Mouse (Mus musculus) lung, adult 10 weeks (tissue): Measurements from ENCODE around the gene Bglap3. TPM values are rescaled to one million over a fixed set of nuclear protein-coding genes. Genes with fewer than 3 reads are reported as not detected.

ENCODE experiments used
- polyA plus RNA-seq: library from polyadenylated mRNA; stranded (reverse); fragments of 350-450 nt; fragmentation: Illumina TruSeq; extraction: RNeasy Lipid Tissue Mini Kit (QIAGEN cat#74804); gene quantifications from one replicate; pipeline ENCODE4 v1.2.3, GENCODE M21; 2014; ENCODE audit warnings: low read depth, low replicate concordance; ENCODE audit not compliant: insufficient read depth

Gene Bglap3
- not detected for polyA plus RNA-seq

GRCm38 (mm10) chr3:88372643-88373042 is at the start of gene Bglap3:
Gene Bglap3 (minus strand): TSS chr3:88372743.

DNA sequence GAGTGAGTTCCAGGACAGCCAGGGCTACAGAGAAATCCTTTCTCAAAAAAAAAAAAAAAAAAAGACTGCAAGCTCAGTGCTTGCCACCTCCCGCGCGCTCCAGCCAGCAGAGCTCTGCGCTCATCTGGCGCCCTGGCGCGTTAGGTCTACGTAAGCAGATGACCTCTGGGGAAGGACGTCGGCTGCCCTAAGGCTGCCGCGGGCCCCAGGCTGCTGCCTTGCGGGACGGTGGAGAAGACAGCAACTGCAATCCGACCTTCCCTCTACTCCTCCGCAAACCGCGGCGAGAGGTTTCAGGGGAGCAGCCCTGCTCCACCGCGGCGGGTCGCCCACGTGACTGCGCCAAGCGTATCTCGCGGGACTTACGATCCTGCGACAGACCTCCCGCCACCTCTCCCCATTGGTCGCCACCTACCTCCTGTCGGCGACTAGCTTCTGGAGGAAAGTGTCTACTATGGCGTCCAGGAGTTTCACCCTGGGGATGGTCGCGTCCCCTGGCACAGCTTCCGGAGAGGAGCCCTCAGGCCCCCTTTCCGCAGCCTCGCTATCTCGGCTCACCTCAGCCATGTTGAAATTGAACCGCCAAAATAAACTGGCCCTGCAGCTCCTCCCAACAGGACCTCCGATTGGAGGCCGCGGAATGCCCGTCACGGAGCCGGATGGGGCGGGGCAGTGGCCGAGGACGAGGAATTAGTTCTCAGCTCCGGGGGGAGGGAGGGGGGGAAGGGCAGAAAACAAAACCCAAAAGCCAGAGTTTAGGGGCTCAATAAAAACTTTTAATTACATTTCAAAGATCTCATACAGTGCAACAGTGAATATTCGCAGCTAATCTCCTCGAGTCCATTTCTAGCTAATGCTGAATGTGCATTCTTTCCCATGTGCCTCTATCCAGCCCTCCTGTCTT is 37.5 kb upstream of the Bglap3 start, which contains the start of gene Pmf1:
Gene Pmf1, minus strand, starts transcription at position 591 of the 904 bp plus-strand sequence.

DNA sequence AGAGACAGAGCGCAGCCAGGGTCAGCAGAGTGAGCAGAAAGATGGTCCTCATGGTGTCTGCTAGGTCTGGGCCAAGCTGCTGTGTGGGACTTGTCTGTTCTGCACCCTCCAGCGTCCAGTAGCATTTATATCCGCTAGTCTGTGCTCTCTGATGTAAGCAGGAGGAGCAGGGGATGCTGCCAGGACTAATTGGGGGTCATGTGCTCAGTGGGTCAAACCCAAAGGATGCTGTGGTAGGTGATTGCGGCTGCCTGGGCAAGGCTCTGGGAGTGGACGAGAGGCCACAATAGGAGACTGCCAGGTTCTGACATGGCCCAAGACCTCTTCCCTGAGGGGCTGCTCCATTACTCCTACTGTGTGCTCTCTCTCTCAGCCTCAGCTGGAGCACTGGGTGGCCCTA is 11.8 kb upstream of the Bglap3 start, which contains the start of gene Bglap:
Gene Bglap, minus strand, starts transcription at position 101 of the 400 bp plus-strand sequence.

GRCm38 (mm10) chr3:88378599-88378998 is 6.1 kb upstream of the Bglap3 start, which contains the start of gene Bglap2:
Gene Bglap2 (minus strand): TSS chr3:88378699.

GRCm38 (mm10) chr3:88364337-88364736 is 8.2 kb downstream of the Bglap3 start, which contains the start of gene Paqr6:
Gene Paqr6 (plus strand): TSS chr3:88364584.

DNA sequence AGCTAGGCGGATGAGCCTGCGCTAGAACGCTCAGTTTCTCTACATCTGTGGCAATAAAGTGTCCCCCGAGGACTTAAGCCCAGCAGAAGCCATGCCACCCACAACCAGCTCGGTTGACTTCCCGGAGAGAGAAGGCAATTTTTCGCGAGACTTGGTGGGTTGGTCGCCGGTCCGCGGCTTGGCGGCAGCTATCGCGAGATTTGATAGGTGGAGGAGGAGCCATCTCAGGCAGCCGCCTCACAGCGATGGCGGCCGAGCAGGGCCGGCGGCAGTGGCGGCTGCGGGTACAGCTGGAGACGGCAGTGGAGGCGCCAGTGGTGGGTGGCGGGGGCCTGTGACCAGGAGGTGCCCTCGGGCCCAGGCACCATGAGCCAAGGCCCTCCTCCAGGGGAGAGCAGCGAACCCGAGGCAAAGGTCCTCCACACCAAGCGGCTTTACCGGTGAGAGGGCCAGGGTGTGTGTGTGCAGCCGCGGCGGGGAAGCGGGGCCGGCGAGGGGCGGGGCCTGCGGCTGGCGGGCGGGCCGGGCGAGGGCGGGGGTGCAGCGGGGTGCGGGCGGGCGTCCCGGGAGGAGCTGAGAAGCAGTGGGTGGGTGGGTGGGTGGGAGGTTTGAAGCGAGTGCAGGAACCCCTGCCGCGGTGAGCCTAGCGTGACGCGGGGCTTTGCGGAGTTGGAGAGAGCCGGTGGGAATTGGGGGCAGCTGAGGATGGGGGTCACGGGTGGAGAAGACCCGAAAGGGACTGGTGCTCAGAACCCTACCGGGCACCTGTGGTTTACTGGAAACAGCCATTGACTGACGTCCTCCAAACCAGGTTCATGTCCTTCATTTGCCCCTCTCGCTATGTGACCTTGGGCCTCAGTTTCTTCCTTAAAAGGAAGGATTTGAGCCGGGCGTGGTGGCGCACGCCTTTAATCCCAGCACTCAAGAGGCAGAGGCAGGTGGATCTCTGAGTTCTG is 36.2 kb downstream of the Bglap3 start, which contains the start of the genes Tmem79 and Smg5:
Gene Tmem79, minus strand, starts transcription at position 91 of the 956 bp plus-strand sequence.
Gene Smg5, plus strand, starts transcription at position 203 of the 956 bp plus-strand sequence.

DNA sequence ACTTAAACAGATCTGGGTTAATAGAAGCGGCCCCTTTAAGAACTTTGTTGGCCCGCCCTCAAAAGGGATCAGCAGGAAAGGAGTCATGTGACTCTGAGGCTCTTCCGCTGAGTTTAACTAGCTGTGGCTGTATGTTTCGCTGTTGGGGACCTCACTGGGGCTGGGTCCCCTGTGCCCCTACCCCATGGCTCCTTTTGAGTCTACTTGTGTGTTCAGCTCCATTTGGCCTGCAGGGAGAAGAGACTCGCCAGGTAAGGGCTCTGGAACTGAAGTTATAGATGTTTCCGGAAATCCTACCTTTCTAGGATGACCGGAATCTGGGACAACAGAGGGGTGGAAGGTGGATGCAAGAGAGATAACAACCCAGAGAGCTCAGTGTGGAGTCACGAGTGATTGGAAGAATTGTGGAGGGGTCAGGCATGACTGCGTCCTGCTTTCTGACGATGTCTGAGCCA is 47.6 kb downstream of the Bglap3 start, which contains the start of gene Glmp:
Gene Glmp, plus strand, starts transcription at position 73 of the 455 bp plus-strand sequence.

Other genes starting within 250 kb of the Bglap3 start
- gene Mef2d, start 230.4 kb downstream of the Bglap3 start, polyA plus RNA-seq = 18.9 TPM
- 4.9 TPM for gene Rhbg, start 118.0 kb downstream of the Bglap3 start, polyA plus RNA-seq
- 0.94 TPM for gene Gm38392, start 85.5 kb downstream of the Bglap3 start, polyA plus RNA-seq
- 4.4 TPM for gene Tsacc, start 75.7 kb downstream of the Bglap3 start, polyA plus RNA-seq
- gene Cct3, start 75.6 kb downstream of the Bglap3 start, polyA plus RNA-seq = 129 TPM
- 149 TPM for gene Glmp, start 47.7 kb downstream of the Bglap3 start, polyA plus RNA-seq
- gene Tmem79, start 36.6 kb downstream of the Bglap3 start, polyA plus RNA-seq = 4.2 TPM
- 18.7 TPM for gene Smg5, start 36.5 kb downstream of the Bglap3 start, polyA plus RNA-seq
- gene Paqr6, start 8.2 kb downstream of the Bglap3 start, polyA plus RNA-seq = 9.4 TPM
- not detected for gene Bglap2, start 6.0 kb upstream of the Bglap3 start, polyA plus RNA-seq
- not detected for gene Bglap, start 11.7 kb upstream of the Bglap3 start, polyA plus RNA-seq
- gene Pmf1, start 37.6 kb upstream of the Bglap3 start, polyA plus RNA-seq = 13.1 TPM
- 8.3 TPM for gene Slc25a44, start 52.4 kb upstream of the Bglap3 start, polyA plus RNA-seq
- gene Sema4a, start 88.4 kb upstream of the Bglap3 start, polyA plus RNA-seq = 21.0 TPM
- gene Lmna, start 137.2 kb upstream of the Bglap3 start, polyA plus RNA-seq = 80.0 TPM
- 0.32 TPM for gene Mex3a, start 159.7 kb upstream of the Bglap3 start, polyA plus RNA-seq
- 43.8 TPM for gene Rab25, start 175.6 kb upstream of the Bglap3 start, polyA plus RNA-seq
- 142 TPM for gene Lamtor2, start 180.3 kb upstream of the Bglap3 start, polyA plus RNA-seq
- gene Ubqln4, start 181.0 kb upstream of the Bglap3 start, polyA plus RNA-seq = 20.0 TPM
- gene Ssr2, start 203.1 kb upstream of the Bglap3 start, polyA plus RNA-seq = 196 TPM
- 52.8 TPM for gene Arhgef2, start 233.2 kb upstream of the Bglap3 start, polyA plus RNA-seq